Mouse (Mus musculus): ENCODE measurements around the gene Rbms2.
"Not testable (repeated sequence)": the region's sequence is repeated elsewhere in the genome, so short reads cannot be mapped to it uniquely, and the experiment has no call there.

Rbms2 gene

GRCm38 (mm10) chr10:128091564-128092505, 88.3 kb downstream of the Rbms2 start, which contains the start of gene Baz2a:
Baz2a (plus strand) TSS chr10:128091577.
- peak; percentile 62 for DNase-seq (ENCODE audit: low spot score)

GRCm38 (mm10) chr10:128090651-128091563, 89.2 kb downstream of the Rbms2 start:
- peak; percentile 89 for DNase-seq (ENCODE audit: low spot score)

DNA sequence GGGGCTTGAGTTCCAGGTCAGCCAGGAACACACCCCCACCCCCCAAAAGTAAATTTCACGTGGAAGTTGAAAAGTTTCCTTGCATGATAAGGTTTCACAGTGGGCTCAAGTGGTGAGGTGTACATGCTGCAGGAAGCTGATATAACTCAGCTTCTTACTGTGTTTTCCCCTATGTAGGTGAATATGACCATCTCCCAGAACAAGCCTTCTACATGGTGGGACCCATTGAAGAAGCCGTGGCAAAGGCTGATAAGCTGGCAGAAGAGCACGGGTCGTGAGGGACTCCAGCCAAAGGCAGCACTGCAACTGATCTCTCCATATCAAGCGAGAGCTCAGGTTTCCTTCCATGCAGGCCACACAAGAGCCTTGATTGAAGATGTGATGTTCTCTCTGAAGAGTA, 90.3 kb downstream of the Rbms2 start:
- no peak for DNase-seq (ENCODE audit: low spot score)

GRCm38 (mm10) chr10:128088181-128088580, 91.9 kb downstream of the Rbms2 start:
- no peak for DNase-seq (ENCODE audit: low spot score)

- DNase-seq (ENCODE audit: low spot score): not testable (repeated sequence)
Measured at GRCm38 (mm10) chr10:128087216-128087615, 92.9 kb downstream of the Rbms2 start.

DNA sequence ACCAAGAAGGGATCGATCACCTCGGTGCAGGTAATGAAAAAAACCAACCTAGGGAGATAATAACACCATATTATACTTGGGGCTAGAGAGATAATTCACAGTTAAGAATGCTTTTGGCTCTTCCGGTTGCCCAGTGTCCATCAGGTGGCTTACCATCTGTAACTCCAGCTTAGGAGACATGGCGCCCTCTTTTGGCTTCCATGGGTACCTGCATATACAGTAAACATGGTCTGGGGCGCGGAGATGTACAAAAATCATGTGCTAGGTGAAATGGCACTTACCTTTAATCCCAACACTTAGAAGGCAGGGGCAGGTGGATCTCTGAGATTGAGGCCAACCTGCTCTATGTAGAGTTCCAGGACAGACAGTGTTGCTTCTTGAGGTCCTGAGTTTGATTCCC, 93.7 kb downstream of the Rbms2 start:
- DNase-seq (ENCODE audit: low spot score): peak; percentile 34

DNA sequence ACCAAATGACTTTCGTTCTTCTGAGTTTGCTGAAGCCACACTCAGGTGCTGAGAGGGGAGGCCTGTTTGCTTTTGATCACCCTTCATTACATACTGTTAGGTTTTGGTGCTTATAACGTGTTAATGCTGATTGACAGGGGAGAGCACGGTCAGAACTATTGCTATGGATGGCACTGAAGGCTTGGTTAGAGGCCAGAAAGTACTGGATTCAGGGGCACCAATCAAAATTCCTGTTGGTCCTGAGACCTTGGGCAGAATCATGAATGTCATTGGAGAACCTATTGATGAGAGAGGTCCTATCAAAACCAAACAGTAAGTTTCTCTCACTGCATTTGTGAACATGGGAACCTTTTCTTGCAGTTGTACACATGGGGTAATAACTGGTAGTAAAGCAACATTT, 95.9 kb downstream of the Rbms2 start:
- DNase-seq (ENCODE audit: low spot score): no peak

- no peak for DNase-seq (ENCODE audit: low spot score)
Measured at GRCm38 (mm10) chr10:128083688-128084087, 96.4 kb downstream of the Rbms2 start.

- DNase-seq (ENCODE audit: low spot score): peak; percentile 98
Measured at GRCm38 (mm10) chr10:128082880-128083421, 97.1 kb downstream of the Rbms2 start, which contains the start of gene Atp5b. Atp5b (plus strand) TSS chr10:128083273.

- no peak for DNase-seq (ENCODE audit: low spot score)
Measured at GRCm38 (mm10) chr10:128082477-128082808, 97.7 kb downstream of the Rbms2 start.

DNA sequence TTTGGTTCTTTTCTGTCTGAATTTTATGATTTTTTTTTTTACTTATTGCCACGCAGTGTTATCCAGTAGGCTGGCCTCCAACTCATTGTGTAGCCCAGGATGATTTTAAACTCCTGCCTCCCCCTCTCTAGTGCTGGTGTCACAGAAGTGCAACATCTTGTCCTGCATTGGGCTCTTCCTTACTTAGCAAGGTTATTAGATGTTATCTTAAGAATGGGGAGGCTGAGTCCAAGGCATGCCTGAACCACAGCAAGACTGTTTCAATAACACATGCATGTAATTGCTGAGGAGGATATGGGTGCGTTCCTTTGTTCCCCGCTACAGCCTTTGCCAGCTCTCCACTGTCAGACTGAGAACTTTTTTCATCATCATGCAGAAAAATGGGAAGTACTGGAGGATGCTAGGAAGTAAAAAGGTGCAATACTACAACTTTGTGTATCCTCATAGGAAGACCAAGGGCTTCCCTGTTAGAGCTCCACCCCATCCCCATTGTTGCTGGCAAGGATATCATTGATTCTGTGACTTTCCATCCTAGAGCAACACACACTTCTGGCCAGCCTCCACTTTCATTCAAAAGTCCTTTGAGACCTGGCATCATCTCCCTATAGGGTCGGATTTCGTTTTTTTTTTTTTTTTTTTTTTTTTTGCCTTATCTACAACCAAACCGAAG, 98.2 kb downstream of the Rbms2 start:
- DNase-seq (ENCODE audit: low spot score): no peak
